Mouse (Mus musculus) liver, embryonic 14.5 days (tissue): ENCODE measurements around the gene Ift52.

Source experiments
- CTCF ChIP-seq: IDR thresholded peaks from 2 replicates; pipeline ENCODE4 v1.5.1; 2016; ENCODE audit warnings: antibody characterized with exemption, low read depth, control low read depth
- EP300 ChIP-seq: IDR thresholded peaks from 2 replicates; pipeline ENCODE4 v1.6.1; 2016; ENCODE audit warnings: antibody characterized with exemption, low read depth

GRCm38 (mm10) chr2:163074006-163074405 is 56.9 kb downstream of the Ift52 start:
- TF ChIP-seq CTCF (no peak), EP300 (no peak)
